ENCODE assay signal across 8 mouse cellular contexts in the genomic region with DNA sequence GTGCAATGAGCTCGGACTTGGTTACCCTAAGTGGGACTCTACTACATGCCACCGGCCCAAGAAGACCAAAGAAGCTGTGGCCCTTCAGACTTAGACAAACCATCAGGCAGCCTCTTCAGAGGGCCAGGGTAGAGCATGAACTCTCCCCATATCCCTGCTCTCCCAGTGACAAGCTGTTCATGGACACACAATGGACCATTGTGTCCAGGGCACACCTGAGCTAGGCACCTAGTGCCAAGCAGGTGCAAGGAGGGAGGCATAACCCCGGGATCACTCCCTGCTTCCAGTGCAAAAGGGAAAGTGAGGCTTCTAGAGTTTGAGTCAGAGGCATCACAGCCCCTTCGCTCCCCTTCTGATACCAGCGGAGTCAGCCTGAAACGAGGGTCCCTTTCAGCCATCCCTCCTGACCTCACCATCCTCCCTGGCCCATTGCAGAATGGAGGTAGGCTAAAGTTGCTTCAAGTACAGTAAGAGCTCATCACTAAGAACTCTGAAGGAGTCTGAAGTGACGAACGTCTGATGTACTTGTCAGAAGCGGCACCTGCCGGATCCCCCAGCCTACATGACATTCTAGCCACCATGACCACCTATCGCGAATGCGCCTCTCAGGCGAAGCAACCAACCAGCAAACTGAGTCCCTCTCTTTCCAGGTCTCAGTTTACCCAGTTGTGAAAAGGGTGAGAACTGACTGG. TPM values are rescaled to one million over a fixed set of nuclear protein-coding genes. Genes with fewer than 3 reads are reported as not detected.
A peak's percentile ranks its signal among the peaks of the same experiment; 100 is the strongest.
DNase-seq lines count a peak whose midpoint lies in the region; ATAC-seq and TF ChIP-seq lines count a peak whose summit lies in the region.

No protein-coding gene starts in this region.

- H3K36me3 ChIP-seq in thymus, adult 2 months (ENCODE audit: control insufficient read depth, insufficient read depth, low read length): no peaks in the 10 kb centered on the region
- H3K36me3 ChIP-seq in liver, embryonic 11.5 days (ENCODE audit: control insufficient read depth, insufficient read depth, low read length): no peaks in the 10 kb centered on the region
- no peaks in the 10 kb centered on the region for H3K36me3 ChIP-seq in stomach, embryonic 16.5 days (ENCODE audit: control insufficient read depth, insufficient read depth, low read length)

- H3K4me3 ChIP-seq in cerebellum, adult 2 months (replicated peaks; ENCODE audit: insufficient read depth, low read depth, low read length): peak overlapping the region; percentile 54
- peak overlapping the region; percentile 78 for H3K4me3 ChIP-seq in thymus, adult 2 months (ENCODE audit: control insufficient read depth, insufficient read depth, low read length)
- peak overlapping the region; percentile 74 for H3K4me3 ChIP-seq in liver, embryonic 11.5 days (ENCODE audit: low read depth, low read length)
- peak overlapping the region; percentile 70 for H3K4me3 ChIP-seq in stomach, embryonic 16.5 days (replicated peaks; ENCODE audit: low read length)

- no peak for DNase-seq in cerebellum, adult 2 months
- no peak for DNase-seq in cerebellum, adult 18-20 months
- peak; percentile 31 for DNase-seq in thymus, adult 2 months
- no peak for DNase-seq in thymus, adult 18-20 months
- no peak for DNase-seq in liver, embryonic 11.5 days (ENCODE audit: low spot score)
- DNase-seq in Muller cell, postnatal 12 days (ENCODE audit: inconsistent ontology term): no peak
- no peak for DNase-seq in left cerebral cortex, adult 8-10 months (ENCODE audit: low spot score in 2 of 2)

- ATAC-seq in liver, embryonic 11.5 days (replicated peaks; ENCODE audit: low FRiP score): no peak
- ATAC-seq in stomach, embryonic 16.5 days (ENCODE audit: insufficient read depth, low FRiP score): no peak

- no peak for TF ChIP-seq CTCF in cerebellum, adult 2 months (IDR thresholded peaks at IDR 0.05; ENCODE audit: borderline replicate concordance, insufficient read depth, low read depth, low read length)
- TF ChIP-seq CTCF in thymus, adult 2 months (IDR thresholded peaks at IDR 0.05; ENCODE audit: borderline replicate concordance, control insufficient read depth, extremely low read depth, insufficient read depth, low read length, poor library complexity): no peak

- 26% methylated on average over 14 of the region's 14 CpGs for WGBS in cerebellum, adult 2 months
- 5% methylated on average over 14 of the region's 14 CpGs for WGBS in thymus, adult 2 months
- WGBS in liver, embryonic 11.5 days: 14% methylated on average over 14 of the region's 14 CpGs
- 20% methylated on average over 14 of the region's 14 CpGs for WGBS in stomach, embryonic 16.5 days

- H3K27ac ChIP-seq in cerebellum, adult 2 months (ENCODE audit: insufficient read depth, low read length): no peak overlapping the region
- peak overlapping the region; percentile 80; the same call in 1 of the 2 replicates for H3K27ac ChIP-seq in thymus, adult 2 months (ENCODE audit: control insufficient read depth, insufficient read depth, low read length)
- 0 out of 2 replicates have a peak overlapping the region, but pooled peaks have one; percentile 36 for H3K27ac ChIP-seq in liver, embryonic 11.5 days (ENCODE audit: low read depth, low read length)
- H3K27ac ChIP-seq in stomach, embryonic 16.5 days (ENCODE audit: low read length): peak overlapping the region; percentile 88

- peaks cover 17% of the 10 kb centered on the region for H3K4me1 ChIP-seq in cerebellum, adult 2 months (ENCODE audit: control insufficient read depth, insufficient read depth, low read length)
- H3K4me1 ChIP-seq in thymus, adult 2 months (replicated peaks; ENCODE audit: control insufficient read depth, insufficient read depth, low read length): peaks cover 45% of the 10 kb centered on the region
- H3K4me1 ChIP-seq in liver, embryonic 11.5 days (replicated peaks; ENCODE audit: control insufficient read depth, insufficient read depth, low read length): peaks cover 39% of the 10 kb centered on the region
- peaks cover 26% of the 10 kb centered on the region for H3K4me1 ChIP-seq in stomach, embryonic 16.5 days (ENCODE audit: control insufficient read depth, insufficient read depth, low read length)

- H3K27me3 ChIP-seq in cerebellum, adult 2 months (ENCODE audit: control insufficient read depth, insufficient read depth, low read length): no peaks in the 10 kb centered on the region
- H3K27me3 ChIP-seq in thymus, adult 2 months (ENCODE audit: control insufficient read depth, insufficient read depth, low read length): no peaks in the 10 kb centered on the region
- peaks cover 7% of the 10 kb centered on the region; the same call in 1 of the 2 replicates for H3K27me3 ChIP-seq in liver, embryonic 11.5 days (replicated peaks; ENCODE audit: control insufficient read depth, insufficient read depth, low read length)
- peaks cover 4% of the 10 kb centered on the region; the same call in 1 of the 2 replicates for H3K27me3 ChIP-seq in stomach, embryonic 16.5 days (ENCODE audit: control insufficient read depth, insufficient read depth, low read length)

- peak overlapping the region; percentile 71 for H3K9ac ChIP-seq in liver, embryonic 11.5 days (ENCODE audit: low read depth, low read length)
- H3K9ac ChIP-seq in stomach, embryonic 16.5 days (ENCODE audit: low read length): peak overlapping the region; percentile 83

- no peak for TF ChIP-seq POLR2A in cerebellum, adult 2 months (IDR thresholded peaks at IDR 0.05; ENCODE audit: borderline replicate concordance, insufficient read depth, low read length)
- TF ChIP-seq POLR2A in thymus, adult 2 months (IDR thresholded peaks at IDR 0.05; ENCODE audit: control insufficient read depth, extremely low read depth, insufficient read depth, low read length, poor library complexity): no peak

- H3K4me2 ChIP-seq in liver, embryonic 11.5 days: peak overlapping the region; percentile 99
- H3K4me2 ChIP-seq in stomach, embryonic 16.5 days (ENCODE audit: low read depth, low read length): peak overlapping the region; percentile 88

- H3K9me3 ChIP-seq in liver, embryonic 11.5 days (ENCODE audit: control insufficient read depth, low read length): no peaks in the 10 kb centered on the region
- H3K9me3 ChIP-seq in stomach, embryonic 16.5 days (replicated peaks; ENCODE audit: control insufficient read depth, low read length): no peaks in the 10 kb centered on the region

RNA-seq across cellular contexts. Expression of a gene that starts 0.9 kb away (rescaled TPM):
- polyA plus RNA-seq in cerebellum, adult 2 months (2012; rRNA removed): 16.8 and 19.1 TPM in 2 replicates
- 297 and 301 TPM in 2 replicates for polyA plus RNA-seq in thymus, adult 2 months (2012; rRNA removed)
- 8.0 TPM in 2 replicates for polyA plus RNA-seq in liver, embryonic 11.5 days (2014; fragmentation: Nextera tagmentation; extraction: Ambion mirVana)
- polyA plus RNA-seq in stomach, embryonic 16.5 days (2015; fragmentation: Nextera tagmentation; extraction: Ambion mirVana): 10.9 and 12.1 TPM in 2 replicates
- 10 to 100 TPM; 11.9 to 14.6 (median 12.6) TPM for total RNA-seq in left cerebral cortex, adult 8-10 months (2022)

RNA-seq across cellular contexts. Expression of a gene that starts 3.2 kb away (rescaled TPM):
- polyA plus RNA-seq in cerebellum, adult 2 months (2012; rRNA removed): 98.5 and 102 TPM in 2 replicates
- 105 and 152 TPM in 2 replicates for polyA plus RNA-seq in thymus, adult 2 months (2012; rRNA removed)
- 161 TPM in 2 replicates for polyA plus RNA-seq in liver, embryonic 11.5 days (2014; fragmentation: Nextera tagmentation; extraction: Ambion mirVana)
- 148 and 153 TPM in 2 replicates for polyA plus RNA-seq in stomach, embryonic 16.5 days (2015; fragmentation: Nextera tagmentation; extraction: Ambion mirVana)
- total RNA-seq in left cerebral cortex, adult 8-10 months (2022): 10 to 100 TPM; 69.7 to 73.5 (median 72.6) TPM

RNA-seq across cellular contexts. Expression of a gene that starts 28.9 kb away (rescaled TPM):
- polyA plus RNA-seq in cerebellum, adult 2 months (2012; rRNA removed): 3.2 and 3.5 TPM in 2 replicates
- polyA plus RNA-seq in thymus, adult 2 months (2012; rRNA removed): 9.2 and 13.2 TPM in 2 replicates
- 8.2 and 9.9 TPM in 2 replicates for polyA plus RNA-seq in liver, embryonic 11.5 days (2014; fragmentation: Nextera tagmentation; extraction: Ambion mirVana)
- polyA plus RNA-seq in stomach, embryonic 16.5 days (2015; fragmentation: Nextera tagmentation; extraction: Ambion mirVana): 27.2 and 27.6 TPM in 2 replicates
- 1 to 10 TPM; 1.4 to 2.9 (median 2.6) TPM for total RNA-seq in left cerebral cortex, adult 8-10 months (2022)

Comparison
In these comparisons a context has a peak if more than half of its experiments do, and no peak if none do; other contexts are left out.
1. RNA of a gene that starts 0.9 kb away (polyA plus RNA-seq): 297 to 301 TPM in thymus, adult 2 months; 16.8 to 19.1 TPM in cerebellum, adult 2 months, 10.9 to 12.1 TPM in stomach, embryonic 16.5 days and 8.0 TPM in liver, embryonic 11.5 days; every median in the first group is over 10 times any median in the second.
2. Peak in every context shown above with its lines, with median percentiles within 50 percentile points of each other: H3K4me3 ChIP-seq.